Mouse (Mus musculus) heart, postnatal 0 days (tissue): ENCODE results near the gene Crlf1.

Source experiments
- CTCF ChIP-seq: IDR thresholded peaks from 2 replicates; pipeline ENCODE4 v1.5.1; 2016; ENCODE audit warnings: antibody characterized with exemption, control low read depth, low read depth
- EP300 ChIP-seq: IDR thresholded peaks from 2 replicates; pipeline ENCODE4 v1.6.1; 2016; ENCODE audit warnings: antibody characterized with exemption, low read depth

DNA sequence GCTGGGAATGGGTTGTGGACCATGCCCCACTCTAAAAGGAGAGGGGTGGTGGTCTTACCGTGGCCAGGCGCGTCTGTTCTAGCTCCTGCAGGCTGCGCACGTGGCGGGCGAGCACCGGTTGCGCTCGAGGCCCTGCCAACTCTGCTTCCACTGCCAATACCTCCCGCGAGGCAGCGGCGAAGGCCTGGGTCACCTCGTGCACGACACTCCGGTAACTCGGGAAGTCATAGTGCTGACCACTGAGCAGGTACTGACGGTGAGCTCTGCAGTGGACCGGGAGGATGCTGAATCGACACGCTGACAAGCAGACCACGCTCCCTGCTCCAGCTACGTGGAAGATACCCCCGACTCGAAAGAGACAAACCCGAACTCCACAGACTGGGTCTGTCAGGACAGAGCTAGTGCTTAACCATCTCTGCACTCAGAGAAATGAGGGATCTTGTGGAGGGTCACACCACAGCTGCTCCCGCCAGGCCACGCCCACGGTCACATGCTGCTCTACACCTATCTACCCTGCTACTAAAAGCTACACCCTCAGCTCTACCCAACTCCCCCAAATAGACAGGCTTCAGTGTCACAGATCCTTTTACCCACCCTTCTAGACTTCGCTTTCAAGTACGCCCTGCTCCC is 12.9 kb downstream of the Crlf1 start:
- TF ChIP-seq CTCF (no peak), EP300 (no peak)
